Mouse (Mus musculus) myocyte (in vitro differentiated cells): ENCODE data around the gene Pecam1. TPM values are rescaled to one million over a fixed set of nuclear protein-coding genes. Genes with fewer than 3 reads are reported as not detected.

ENCODE experiments used
- H3K27me3 ChIP-seq: one replicate; pipeline ENCODE4 v1.6.1; 2011; ENCODE audit not compliant: control insufficient read depth, insufficient read depth, insufficient read length
- H3K36me3 ChIP-seq: one replicate; pipeline ENCODE4 v1.6.1; 2011; ENCODE audit not compliant: control insufficient read depth, insufficient read depth
- H3K4me2 ChIP-seq: one replicate; pipeline ENCODE4 v1.6.1; 2011; ENCODE audit warnings: low read depth, control low read depth
- H3K4me3 ChIP-seq: one replicate; pipeline ENCODE4 v1.5.1; 2011; ENCODE audit warnings: mild to moderate bottlenecking, control low read depth, moderate library complexity
- H3K79me2 ChIP-seq: one replicate; pipeline ENCODE4 v1.6.1; 2011; ENCODE audit not compliant: control insufficient read depth, insufficient read depth
- H3ac ChIP-seq: one replicate; pipeline ENCODE4 v1.6.1; 2011; ENCODE audit not compliant: control insufficient read depth, insufficient read length
- CEBPB ChIP-seq: IDR thresholded peaks from 2 replicates; pipeline ENCODE4 v1.6.1; 2011; ENCODE audit warnings: mild to moderate bottlenecking, moderate library complexity; ENCODE audit not compliant: poor library complexity, insufficient read depth, severe bottlenecking
- E2F4 ChIP-seq: IDR thresholded peaks from one replicate; pipeline ENCODE4 v1.6.1; 2011; ENCODE audit warnings: mild to moderate bottlenecking, control low read depth, moderate library complexity; ENCODE audit not compliant: insufficient read depth
- MAX ChIP-seq: IDR thresholded peaks from one replicate; pipeline ENCODE4 v1.6.1; 2011; ENCODE audit warnings: low read depth, mild to moderate bottlenecking, control low read depth
- MYOD1 ChIP-seq, 3 experiments: IDR thresholded peaks; one replicate each; pipeline ENCODE4 v1.6.1; 2011; ENCODE audit warnings: control low read depth in 2 of 3, low read depth in 2 of 3, mild to moderate bottlenecking in 2 of 3, moderate library complexity in 1 of 3; ENCODE audit not compliant: insufficient read length in 2 of 3, control insufficient read depth in 1 of 3
- MYOG ChIP-seq, 3 experiments: IDR thresholded peaks; one replicate each; pipeline ENCODE4 v1.6.1; 2011; ENCODE audit warnings: control low read depth in 2 of 3, low read depth in 2 of 3, mild to moderate bottlenecking in 2 of 3; ENCODE audit not compliant: insufficient read length in 2 of 3, control insufficient read depth in 1 of 3, insufficient read depth in 1 of 3
- POLR2A ChIP-seq: IDR thresholded peaks from one replicate; pipeline ENCODE4 v1.6.1; 2011; ENCODE audit warnings: low read depth, mild to moderate bottlenecking, control low read depth, moderate library complexity; ENCODE audit not compliant: insufficient read length
- POLR2AphosphoS2 ChIP-seq: IDR thresholded peaks from one replicate; pipeline ENCODE4 v1.6.1; 2011; ENCODE audit warnings: low read depth, control low read depth; ENCODE audit not compliant: insufficient read length
- REST ChIP-seq: IDR thresholded peaks from one replicate; pipeline ENCODE4 v1.6.1; 2011; ENCODE audit warnings: mild to moderate bottlenecking, control low read depth, moderate library complexity; ENCODE audit not compliant: insufficient read depth, insufficient read length
- SRF ChIP-seq: IDR thresholded peaks from one replicate; pipeline ENCODE4 v1.6.1; 2011; ENCODE audit warnings: low read depth; ENCODE audit not compliant: control insufficient read depth, insufficient read length
- TCF12 ChIP-seq: IDR thresholded peaks from one replicate; pipeline ENCODE4 v1.6.1; 2011; ENCODE audit warnings: mild to moderate bottlenecking, control low read depth; ENCODE audit not compliant: poor library complexity, insufficient read depth, severe bottlenecking
- TCF3 ChIP-seq: IDR thresholded peaks from one replicate; pipeline ENCODE4 v1.6.1; 2011; ENCODE audit warnings: low read depth, control low read depth; ENCODE audit not compliant: insufficient read length
- USF1 ChIP-seq: IDR thresholded peaks from one replicate; pipeline ENCODE4 v1.6.1; 2011; ENCODE audit warnings: low read depth, mild to moderate bottlenecking, control low read depth, moderate library complexity
- polyA plus RNA-seq: library from polyadenylated mRNA; unstranded; fragments of >200 nt; fragmentation: generic; extraction: Trizol; gene quantifications from one replicate; pipeline ENCODE4 v1.2.1, GENCODE M21; 2012; ENCODE audit warnings: missing spikeins

Gene Pecam1
- polyA plus RNA-seq, 1 experiment: 0.01 TPM

DNA sequence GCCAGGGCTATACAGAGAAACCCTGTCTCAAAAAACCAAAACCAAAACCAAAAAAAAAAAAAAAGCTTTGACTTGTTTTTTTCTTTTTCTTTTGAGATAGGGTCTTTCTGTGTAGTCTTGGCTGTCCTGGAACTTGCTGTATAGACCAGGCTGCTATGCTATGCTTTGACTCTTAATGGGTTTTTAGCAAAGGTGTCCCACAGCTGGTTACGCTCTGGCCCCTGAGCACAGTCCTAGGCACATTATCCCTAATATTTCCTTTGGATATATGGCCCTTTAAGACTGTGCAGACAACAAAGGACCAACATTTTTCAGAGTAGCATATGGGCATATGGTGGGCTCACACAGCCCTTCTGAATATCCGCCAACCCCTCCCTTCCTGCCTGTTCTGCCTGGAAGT is 11.3 kb downstream of the Pecam1 start:
- Histone ChIP-seq H3K79me2 (no peaks in the 10 kb centered on the region), H3K4me3 (no peak overlapping the region), H3K4me2 (no peak overlapping the region), H3ac (no peak overlapping the region), H3K27me3 (no peaks in the 10 kb centered on the region), H3K36me3 (no peaks in the 10 kb centered on the region)
- no peak for TF ChIP-seq POLR2A
- TF ChIP-seq MAX: no peak
- no peak for TF ChIP-seq E2F4
- no peak for TF ChIP-seq MYOD1 (IDR thresholded peaks at IDR 0.05; ENCODE audit: control insufficient read depth in 1 of 3, insufficient read length in 2 of 3, low read depth in 2 of 3)
- TF ChIP-seq REST: no peak
- TF ChIP-seq SRF: no peak
- TF ChIP-seq MYOG (IDR thresholded peaks at IDR 0.05; ENCODE audit: control insufficient read depth in 1 of 3, insufficient read depth in 1 of 3, insufficient read length in 2 of 3, low read depth in 2 of 3): no peak
- TF ChIP-seq USF1: no peak
- no peak for TF ChIP-seq POLR2AphosphoS2

DNA sequence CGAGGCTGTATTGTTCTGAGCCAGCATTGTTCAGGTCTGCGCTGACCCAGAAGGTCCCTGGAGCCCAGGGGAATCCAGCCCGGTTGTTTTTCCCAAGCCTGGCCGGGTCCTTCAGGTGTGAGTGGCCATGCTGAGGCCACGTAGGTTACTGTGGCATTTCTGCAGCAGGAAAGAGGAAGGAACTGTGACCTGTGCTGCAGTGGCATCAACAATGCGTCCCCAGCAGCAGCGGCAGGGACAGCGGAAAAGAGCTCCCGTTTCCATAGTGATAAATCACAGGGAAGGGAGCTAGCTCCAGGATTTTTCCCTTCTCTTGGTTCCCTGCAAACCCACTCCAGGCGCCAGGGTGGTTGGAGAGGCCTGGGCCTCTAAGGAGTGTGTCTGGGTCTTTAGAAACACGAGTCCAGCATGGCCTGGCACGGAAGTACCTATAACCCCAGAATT is 13.2 kb downstream of the Pecam1 start:
- Histone ChIP-seq H3K27me3 (no peaks in the 10 kb centered on the region), H3ac (no peak overlapping the region), H3K79me2 (no peaks in the 10 kb centered on the region), H3K4me3 (no peak overlapping the region), H3K4me2 (no peak overlapping the region), H3K36me3 (no peaks in the 10 kb centered on the region)
- no peak for TF ChIP-seq CEBPB
- TF ChIP-seq USF1: no peak
- TF ChIP-seq E2F4: no peak
- no peak for TF ChIP-seq POLR2AphosphoS2
- no peak for TF ChIP-seq SRF
- TF ChIP-seq TCF12: no peak
- TF ChIP-seq REST: no peak
- no peak for TF ChIP-seq TCF3
- TF ChIP-seq MYOG (IDR thresholded peaks at IDR 0.05; ENCODE audit: control insufficient read depth in 1 of 3, insufficient read depth in 1 of 3, insufficient read length in 2 of 3, low read depth in 2 of 3): no peak
- TF ChIP-seq MAX: no peak
- no peak for TF ChIP-seq MYOD1 (IDR thresholded peaks at IDR 0.05; ENCODE audit: control insufficient read depth in 1 of 3, insufficient read length in 2 of 3, low read depth in 2 of 3)
- no peak for TF ChIP-seq POLR2A

DNA sequence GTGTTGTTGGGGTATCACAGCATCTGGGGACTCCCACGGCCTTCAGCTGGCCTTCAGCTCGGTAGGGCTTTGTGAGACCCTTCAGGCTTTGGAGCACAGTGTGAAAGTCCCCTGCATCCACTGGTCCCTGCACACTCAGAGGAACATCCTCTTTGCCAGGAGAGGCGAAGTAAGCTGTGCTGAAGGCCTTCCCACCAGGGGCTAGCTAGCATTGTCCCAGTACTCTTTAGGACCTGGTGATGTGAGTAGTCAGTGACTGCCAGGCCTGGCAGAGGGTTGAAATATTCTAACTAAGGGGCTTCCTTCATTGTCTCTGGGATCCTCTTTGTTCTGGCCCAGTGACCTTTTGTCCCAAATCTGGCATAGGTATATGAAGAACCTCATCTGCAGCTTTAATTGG is 13.8 kb downstream of the Pecam1 start:
- TF ChIP-seq E2F4 (no peak), USF1 (no peak)
- H3K36me3 ChIP-seq: no peaks in the 10 kb centered on the region
- H3K4me3 ChIP-seq: no peak overlapping the region
- no peak overlapping the region for H3ac ChIP-seq
- no peak overlapping the region for H3K4me2 ChIP-seq
- no peaks in the 10 kb centered on the region for H3K79me2 ChIP-seq
- H3K27me3 ChIP-seq: no peaks in the 10 kb centered on the region

DNA sequence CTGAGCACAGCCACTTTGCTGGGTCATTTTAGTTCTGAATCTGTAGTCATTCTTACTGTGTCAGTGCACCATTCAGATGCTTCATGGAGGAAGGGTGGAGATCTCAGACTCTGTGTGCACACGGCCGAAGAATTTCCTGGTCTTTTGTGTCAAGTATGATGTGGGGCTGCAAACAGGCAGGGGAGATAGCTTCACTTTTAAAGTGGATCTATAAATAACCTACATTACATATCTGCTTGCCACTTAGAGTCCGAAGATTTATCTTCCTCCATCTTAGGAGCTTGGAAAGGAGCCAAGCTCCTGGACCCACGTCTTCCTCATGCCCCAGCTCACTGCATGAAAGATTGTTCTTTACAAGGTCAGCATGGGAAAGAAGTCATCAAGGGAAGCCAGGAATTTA is 19.7 kb downstream of the Pecam1 start:
- Histone ChIP-seq H3K4me3 (no peak overlapping the region), H3K36me3 (no peaks in the 10 kb centered on the region), H3K27me3 (no peaks in the 10 kb centered on the region), H3K4me2 (no peak overlapping the region), H3K79me2 (no peaks in the 10 kb centered on the region), H3ac (no peak overlapping the region)
- TF ChIP-seq POLR2AphosphoS2: no peak

DNA sequence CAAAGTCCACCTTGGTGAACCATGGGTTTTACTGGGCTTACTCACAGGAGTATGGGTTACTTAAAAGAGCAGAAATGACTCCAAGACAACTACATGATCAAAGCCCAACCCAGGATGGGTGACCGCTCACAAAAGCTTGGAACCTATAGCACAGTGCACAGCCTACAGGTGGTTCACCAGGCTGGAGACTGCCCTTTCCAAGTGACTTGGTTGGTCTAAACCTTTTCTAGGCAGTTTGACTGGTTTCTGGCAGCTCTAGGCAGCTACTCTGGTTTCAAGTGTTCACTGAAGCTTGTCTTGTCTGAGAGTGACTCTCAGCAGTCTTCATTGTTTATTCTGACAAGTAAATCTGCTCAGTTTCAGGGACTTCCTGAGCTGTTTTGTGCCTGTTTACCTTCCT is 20.8 kb downstream of the Pecam1 start:
- H3K36me3 ChIP-seq: no peaks in the 10 kb centered on the region
- TF ChIP-seq MYOG (IDR thresholded peaks at IDR 0.05; ENCODE audit: control insufficient read depth in 1 of 3, insufficient read depth in 1 of 3, insufficient read length in 2 of 3, low read depth in 2 of 3): no peak
- TF ChIP-seq POLR2AphosphoS2: no peak
- TF ChIP-seq TCF3: no peak
- TF ChIP-seq REST: no peak
- no peak for TF ChIP-seq POLR2A
- no peak for TF ChIP-seq TCF12
- TF ChIP-seq CEBPB: no peak
- no peak for TF ChIP-seq SRF
- no peak for TF ChIP-seq MAX
- no peak for TF ChIP-seq MYOD1 (IDR thresholded peaks at IDR 0.05; ENCODE audit: control insufficient read depth in 1 of 3, insufficient read length in 2 of 3, low read depth in 2 of 3)
- no peak for TF ChIP-seq USF1
- no peak for TF ChIP-seq E2F4

More for the DNA sequence above, 20.8 kb downstream of the Pecam1 start:
- Histone ChIP-seq H3ac (no peak overlapping the region), H3K4me3 (no peak overlapping the region), H3K79me2 (no peaks in the 10 kb centered on the region), H3K4me2 (no peak overlapping the region), H3K27me3 (no peaks in the 10 kb centered on the region)
